Mouse (Mus musculus) lung, postnatal 0 days (tissue): ENCODE measurements around the gene Ttc4. TPM values are rescaled to one million over a fixed set of nuclear protein-coding genes. Genes with fewer than 3 reads are reported as not detected.

Experiments used
- ATAC-seq: fragments of 200-750 bp; cut with Nextera tagmentation; 2 replicates; pipeline ENCODE4 v1.8.0; 2017; ENCODE audit warnings: moderate library complexity
- DNase-seq: peaks from one replicate; pipeline ENCODE4 v3.0.0-alpha.2; 2016; ENCODE audit warnings: low spot score
- H3K27ac ChIP-seq: fragments of 300-500 bp; sonication (generic); 2 replicates; pipeline ENCODE4 v1.5.1; 2014; ENCODE audit warnings: antibody characterized with exemption, mild to moderate bottlenecking, low read length, mixed read lengths
- H3K27me3 ChIP-seq: fragments of 300-500 bp; sonication (generic); replicated peaks from 2 replicates; pipeline ENCODE4 v1.6.1; 2014; ENCODE audit warnings: low read length, mixed read lengths; ENCODE audit not compliant: insufficient read depth
- H3K36me3 ChIP-seq: fragments of 300-500 bp; sonication (generic); 2 replicates; pipeline ENCODE4 v1.6.1; 2014; ENCODE audit warnings: low read length, mixed read lengths; ENCODE audit not compliant: insufficient read depth
- H3K4me1 ChIP-seq: fragments of 300-500 bp; sonication (generic); 2 replicates; pipeline ENCODE4 v1.6.1; 2014; ENCODE audit warnings: antibody characterized with exemption, low read depth, low read length, mixed read lengths; ENCODE audit not compliant: insufficient read depth
- H3K4me2 ChIP-seq: fragments of 300-500 bp; sonication (generic); replicated peaks from 2 replicates; pipeline ENCODE4 v1.6.1; 2014; ENCODE audit warnings: low read depth, mild to moderate bottlenecking, low read length, moderate library complexity, mixed read lengths
- H3K4me3 ChIP-seq: fragments of 300-500 bp; sonication (generic); 2 replicates; pipeline ENCODE4 v1.5.1; 2014; ENCODE audit warnings: low read depth, low read length
- H3K9ac ChIP-seq: fragments of 300-500 bp; sonication (generic); replicated peaks from 2 replicates; pipeline ENCODE4 v1.6.1; 2014; ENCODE audit warnings: low read depth, mild to moderate bottlenecking
- H3K9me3 ChIP-seq: fragments of 300-500 bp; sonication (generic); 2 replicates; pipeline ENCODE4 v1.6.1; 2016; ENCODE audit warnings: low read length, mixed read lengths
- CTCF ChIP-seq: IDR thresholded peaks from 2 replicates; pipeline ENCODE4 v1.5.1; 2016; ENCODE audit warnings: antibody characterized with exemption, mild to moderate bottlenecking
- EP300 ChIP-seq: IDR thresholded peaks from 2 replicates; pipeline ENCODE4 v1.6.1; 2016; ENCODE audit warnings: antibody characterized with exemption, mild to moderate bottlenecking, control low read depth
- WGBS: fragments of 180-500 bp; shearing (Covaris S2); extraction: QIAGEN DNeasy Blood & Tissue Kit; methylation state at CpG from one replicate; pipeline ENCODE4 v1.1.7; 2014; 5-methylcytosine and 5-hydroxymethylcytosine counted together
- polyA plus RNA-seq: library from polyadenylated mRNA; unstranded; fragments of >200 nt; fragmentation: Nextera tagmentation; extraction: Ambion mirVana; gene quantifications from 2 replicates; pipeline ENCODE4 v1.2.1, GENCODE M21; 2015

The Ttc4 gene
- polyA plus RNA-seq, 1 experiment from 2014 or later = 39.0 TPM

DNA sequence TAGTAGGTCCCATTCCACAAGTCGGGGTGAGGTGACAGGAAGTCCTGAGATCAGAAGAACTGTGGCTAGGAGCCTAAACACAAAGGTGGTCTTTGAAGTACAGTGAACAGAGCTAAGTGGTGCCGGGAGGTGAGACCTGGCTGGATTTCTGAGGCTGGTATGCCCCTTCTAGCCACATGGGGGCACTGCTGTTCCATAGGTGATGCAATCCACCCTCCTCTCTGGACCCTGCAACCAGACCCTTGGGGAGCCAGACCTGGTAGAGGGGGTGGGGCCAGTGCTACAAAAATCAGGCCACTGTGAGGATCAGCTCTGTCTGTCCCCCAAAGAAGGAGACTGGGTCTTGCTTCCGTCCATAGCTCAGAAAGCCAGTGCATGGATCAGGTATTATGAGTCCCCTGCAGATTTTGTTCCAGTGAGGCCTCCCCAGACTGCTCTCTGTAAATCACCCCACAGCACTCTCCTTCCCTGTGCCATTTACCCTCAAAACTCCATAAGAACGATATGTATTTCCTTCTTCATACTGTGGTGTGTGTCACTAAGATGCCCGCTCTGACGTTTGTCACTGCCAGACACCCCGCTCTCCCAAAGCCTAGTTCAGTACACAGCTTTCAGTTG lies 64.5 kb downstream of the Ttc4 start:
- no peak overlapping the region for H3K9ac ChIP-seq
- H3K36me3 ChIP-seq = no peaks in the 10 kb centered on the region
- H3K9me3 ChIP-seq = no peaks in the 10 kb centered on the region
- H3K4me3 ChIP-seq = no peak overlapping the region
- H3K27me3 ChIP-seq = peaks cover 5% of the 10 kb centered on the region; the same call in 1 of the 2 replicates
- 40% methylated on average over 7 of the region's 7 CpGs for WGBS
- peaks cover 3% of the 10 kb centered on the region; the same call in 1 of the 2 replicates for H3K4me1 ChIP-seq
- no peak overlapping the region for H3K27ac ChIP-seq
- TF ChIP-seq EP300 = no peak
- peak; percentile 94 for TF ChIP-seq CTCF
- ATAC-seq (peak; percentile 59), DNase-seq (peak; percentile 66)
- no peak overlapping the region for H3K4me2 ChIP-seq

DNA sequence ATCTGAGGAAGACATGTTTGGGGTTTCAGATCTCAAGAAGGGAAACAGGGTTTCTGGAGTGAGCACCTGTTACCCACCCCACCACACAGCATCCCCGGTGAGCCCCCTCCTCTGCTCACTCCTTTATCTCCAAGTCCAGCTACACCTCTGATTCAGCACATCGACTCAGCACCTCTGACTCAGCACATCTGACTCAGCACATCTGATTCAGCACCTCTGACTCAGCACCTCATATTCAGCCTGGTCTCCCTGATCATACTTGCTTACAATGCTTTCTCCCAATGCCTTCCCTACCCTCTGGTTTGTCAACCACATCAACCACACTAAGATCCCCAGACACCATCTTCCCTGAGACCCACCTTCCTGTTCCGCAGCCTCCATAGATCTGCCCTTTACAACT lies 65.2 kb downstream of the Ttc4 start:
- H3K27me3 ChIP-seq = peaks cover 5% of the 10 kb centered on the region; the same call in 1 of the 2 replicates
- H3K36me3 ChIP-seq = no peaks in the 10 kb centered on the region
- no peak overlapping the region for H3K4me2 ChIP-seq
- H3K9ac ChIP-seq = no peak overlapping the region
- no peak for ATAC-seq
- no peaks in the 10 kb centered on the region for H3K9me3 ChIP-seq
- H3K4me3 ChIP-seq = no peak overlapping the region
- no peak overlapping the region for H3K27ac ChIP-seq
- no peak for TF ChIP-seq EP300
- no peak for TF ChIP-seq CTCF
- WGBS = 66% methylated on average over 3 of the region's 3 CpGs
- no peak for DNase-seq
- peaks cover 3% of the 10 kb centered on the region; the same call in 1 of the 2 replicates for H3K4me1 ChIP-seq

DNA sequence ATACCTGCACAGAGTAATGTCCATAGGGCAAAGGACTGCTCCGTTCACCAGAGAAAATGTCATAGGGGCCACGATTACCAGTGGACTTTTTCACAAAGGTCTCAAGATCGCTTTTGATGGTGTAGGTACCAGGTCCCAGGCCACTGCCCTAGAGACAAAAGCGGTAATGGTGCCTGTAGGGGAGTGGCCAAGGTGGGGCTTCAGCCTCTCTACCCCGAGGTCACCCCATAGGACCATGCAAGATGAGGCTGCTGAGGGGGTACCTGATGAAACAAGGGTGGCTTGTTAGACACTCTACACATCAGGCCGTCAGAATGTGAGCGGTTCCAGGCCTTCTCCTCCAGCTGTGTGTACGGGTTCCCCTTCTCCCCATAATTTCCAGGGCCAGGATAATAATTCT lies 65.6 kb downstream of the Ttc4 start:
- Histone ChIP-seq H3K36me3 (no peaks in the 10 kb centered on the region), H3K27ac (no peak overlapping the region), H3K9ac (no peak overlapping the region), H3K9me3 (0 out of 2 replicates have a peak, but pooled peaks cover 3% of the 10 kb centered on the region), H3K4me2 (no peak overlapping the region), H3K27me3 (peaks cover 5% of the 10 kb centered on the region; the same call in 1 of the 2 replicates), H3K4me3 (no peak overlapping the region), H3K4me1 (peaks cover 3% of the 10 kb centered on the region; the same call in 1 of the 2 replicates)
- TF ChIP-seq CTCF = no peak
- no peak for TF ChIP-seq EP300
- 80% methylated on average over 8 of the region's 8 CpGs for WGBS
- DNase-seq (no peak), ATAC-seq (no peak)

Other genes starting within 250 kb of the Ttc4 start
- gene Pcsk9, start 214.6 kb downstream of the Ttc4 start, polyA plus RNA-seq = 0.38 and 0.51 TPM in 2 replicates
- not detected in 2 replicates for gene Bsnd, start 186.7 kb downstream of the Ttc4 start, polyA plus RNA-seq
- gene Dhcr24, start 117.9 kb downstream of the Ttc4 start, polyA plus RNA-seq = 5.0 and 5.7 TPM in 2 replicates
- not detected in 2 replicates for gene Lexm, start 61.7 kb downstream of the Ttc4 start, polyA plus RNA-seq
- 2.2 and 2.5 TPM in 2 replicates for gene Ttc22, start 56.5 kb downstream of the Ttc4 start, polyA plus RNA-seq
- 5.2 and 5.8 TPM in 2 replicates for gene Pars2, start 27.9 kb downstream of the Ttc4 start, polyA plus RNA-seq
- 0.05 and 0.43 TPM in 2 replicates for gene Mroh7, start 52.0 kb upstream of the Ttc4 start, polyA plus RNA-seq
- gene Fam151a, start 54.9 kb upstream of the Ttc4 start, polyA plus RNA-seq = 0.31 and 0.40 TPM in 2 replicates
- 0.93 and 0.96 TPM in 2 replicates for gene Acot11, start 126.1 kb upstream of the Ttc4 start, polyA plus RNA-seq
- 40.2 and 49.8 TPM in 2 replicates for gene Ssbp3, start 231.8 kb upstream of the Ttc4 start, polyA plus RNA-seq